Mouse (Mus musculus): ENCODE measurements around the gene Rnf144b. TPM values are rescaled to one million over a fixed set of nuclear protein-coding genes. Genes with fewer than 3 reads are reported as not detected.
A peak's percentile ranks its signal among the peaks of the same experiment; 100 is the strongest.

The Rnf144b gene
- 1.1 and 1.6 TPM in 2 replicates for polyA plus RNA-seq (2015; fragmentation: Nextera tagmentation; extraction: Ambion mirVana)

DNA sequence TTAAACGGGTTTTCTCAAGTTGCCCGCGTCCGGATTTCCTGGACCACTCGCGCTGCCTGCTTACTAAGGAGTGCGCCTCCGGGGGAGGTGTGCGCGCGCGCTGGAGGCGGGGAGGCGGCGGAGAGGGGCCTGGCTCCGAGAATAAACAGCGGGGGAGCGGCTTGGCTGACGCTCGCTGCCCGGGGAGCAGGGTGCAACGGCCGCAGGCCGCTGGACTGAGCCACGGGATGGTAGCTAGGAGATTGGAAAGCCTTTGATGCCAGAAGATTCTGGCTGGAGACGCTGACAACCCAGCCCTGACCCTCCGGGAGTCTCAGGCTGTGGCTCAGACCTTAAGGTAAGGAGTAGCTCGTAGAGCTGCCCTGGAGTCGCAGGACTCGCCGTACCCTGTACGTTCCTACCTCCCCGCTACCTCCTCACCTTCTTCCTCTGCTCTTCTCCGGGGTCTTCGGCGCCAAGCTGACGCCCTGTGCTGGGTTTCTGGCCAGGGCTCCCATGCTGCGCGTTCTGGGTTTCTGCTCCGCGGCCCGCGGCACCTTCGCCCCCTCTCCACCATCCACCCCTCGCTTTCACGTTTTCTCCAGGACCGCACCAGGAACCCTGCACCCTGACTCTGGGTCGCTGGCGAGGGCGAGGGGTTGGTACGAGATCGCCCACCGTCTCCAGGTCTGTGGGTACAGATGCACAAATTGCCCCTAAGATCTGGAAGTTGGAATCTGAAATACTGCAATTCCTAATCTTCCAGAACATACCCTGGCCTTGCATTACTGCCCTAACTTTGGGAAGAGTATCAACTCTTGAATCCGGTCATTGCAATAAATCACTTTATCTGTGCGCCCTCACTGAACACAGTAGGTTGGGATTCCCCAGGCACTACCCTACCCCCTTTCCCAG lies at the start of gene Rnf144b:
Rnf144b (plus strand) TSS at position 120 of the 894 bp plus-strand sequence.
- under 1% methylated on average over 55 of the region's 55 CpGs for WGBS
- peak; percentile 50 for DNase-seq (ENCODE audit: low spot score)

DNA sequence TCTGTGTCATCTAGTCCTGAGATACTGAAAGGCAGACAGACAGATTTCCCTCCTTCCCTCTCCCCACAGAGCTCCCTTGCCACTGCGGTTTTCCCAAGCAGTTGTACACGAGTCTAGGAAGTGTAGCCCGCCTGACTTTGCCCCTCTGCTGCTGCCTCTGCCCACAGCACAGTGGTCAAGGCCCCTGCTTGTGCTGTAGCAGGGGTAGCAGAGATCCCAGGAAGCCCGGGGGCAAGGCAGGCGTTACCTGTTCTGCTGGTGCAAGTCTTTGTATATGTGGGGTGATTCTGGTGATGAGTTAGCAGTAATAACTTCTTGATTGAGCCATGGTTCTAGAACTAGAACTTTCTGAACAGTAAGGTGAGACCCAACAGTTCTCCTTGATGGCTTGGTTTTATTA lies 46.3 kb upstream of the Rnf144b start:
- Histone ChIP-seq H3K36me3 (ENCODE audit: insufficient read depth, low read length) (peaks cover 18% of the 10 kb centered on the region; the same call in 1 of the 2 replicates), H3K4me2 (ENCODE audit: low read length) (no peak overlapping the region), H3K27me3 (ENCODE audit: insufficient read depth, low read length) (no peaks in the 10 kb centered on the region), H3K4me3 (replicated peaks; ENCODE audit: low read depth, low read length) (no peak overlapping the region), H3K27ac (no peak overlapping the region), H3K4me1 (replicated peaks; ENCODE audit: insufficient read depth, low read length) (no peaks in the 10 kb centered on the region), H3K9me3 (replicated peaks; ENCODE audit: low read length) (no peaks in the 10 kb centered on the region), H3K9ac (ENCODE audit: low read depth, low read length) (no peak overlapping the region)
- ATAC-seq (replicated peaks; ENCODE audit: low FRiP score, low read depth), result no peak
- DNase-seq (ENCODE audit: low spot score), result no peak
- WGBS, result 84% methylated on average over 5 of the region's 5 CpGs
- TF ChIP-seq CTCF (IDR thresholded peaks at IDR 0.05; ENCODE audit: low read depth), result no peak

More for the DNA sequence above, at the start of gene Rnf144b:
- H3K9me3 ChIP-seq (replicated peaks; ENCODE audit: low read length), result no peaks in the 10 kb centered on the region
- H3K36me3 ChIP-seq (ENCODE audit: insufficient read depth, low read length), result no peaks in the 10 kb centered on the region
- no peak for ATAC-seq (replicated peaks; ENCODE audit: low FRiP score, low read depth)
- peak within 1 kb of the TSS; percentile 49 for H3K9ac ChIP-seq (ENCODE audit: low read depth, low read length)
- H3K27ac ChIP-seq, result no peak within 1 kb of the TSS
- TF ChIP-seq CTCF (IDR thresholded peaks at IDR 0.05; ENCODE audit: low read depth), result no peak
- H3K4me2 ChIP-seq (ENCODE audit: low read length), result peak within 1 kb of the TSS; percentile 96
- H3K4me3 ChIP-seq (replicated peaks; ENCODE audit: low read depth, low read length), result peak within 1 kb of the TSS; percentile 45
- H3K27me3 ChIP-seq (ENCODE audit: insufficient read depth, low read length), result no peaks in the 10 kb centered on the region
- 0 out of 2 replicates have a peak, but pooled peaks cover 5% of the 10 kb centered on the region for H3K4me1 ChIP-seq (replicated peaks; ENCODE audit: insufficient read depth, low read length)

DNA sequence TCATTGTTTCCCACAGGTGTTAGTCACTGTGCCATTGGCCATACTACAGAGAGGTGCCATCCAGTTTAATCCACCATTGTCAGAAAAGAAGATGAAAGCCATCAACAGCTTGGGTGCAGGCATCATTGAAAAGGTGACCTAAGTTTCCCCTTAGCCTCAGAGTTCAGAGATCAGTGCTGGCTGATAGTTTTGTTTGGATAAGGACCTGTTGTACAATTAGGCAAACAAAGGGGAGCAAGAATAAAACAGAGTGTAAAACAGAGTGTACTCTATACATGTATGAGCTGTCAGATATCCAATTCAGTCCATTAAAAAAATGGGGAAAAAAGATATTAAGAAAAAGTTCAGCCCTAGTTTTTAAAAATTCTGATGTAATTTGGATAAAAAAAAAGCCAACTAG lies 45.1 kb upstream of the Rnf144b start:
- DNase-seq (ENCODE audit: low spot score), result no peak
- ATAC-seq (replicated peaks; ENCODE audit: low FRiP score, low read depth), result no peak
- Histone ChIP-seq H3K4me1 (replicated peaks; ENCODE audit: insufficient read depth, low read length) (no peaks in the 10 kb centered on the region), H3K4me2 (ENCODE audit: low read length) (no peak overlapping the region), H3K27me3 (ENCODE audit: insufficient read depth, low read length) (no peaks in the 10 kb centered on the region), H3K9ac (ENCODE audit: low read depth, low read length) (no peak overlapping the region), H3K27ac (no peak overlapping the region), H3K4me3 (replicated peaks; ENCODE audit: low read depth, low read length) (no peak overlapping the region), H3K9me3 (replicated peaks; ENCODE audit: low read length) (no peaks in the 10 kb centered on the region), H3K36me3 (ENCODE audit: insufficient read depth, low read length) (peaks cover 18% of the 10 kb centered on the region; the same call in 1 of the 2 replicates)
- TF ChIP-seq CTCF (IDR thresholded peaks at IDR 0.05; ENCODE audit: low read depth), result no peak

DNA sequence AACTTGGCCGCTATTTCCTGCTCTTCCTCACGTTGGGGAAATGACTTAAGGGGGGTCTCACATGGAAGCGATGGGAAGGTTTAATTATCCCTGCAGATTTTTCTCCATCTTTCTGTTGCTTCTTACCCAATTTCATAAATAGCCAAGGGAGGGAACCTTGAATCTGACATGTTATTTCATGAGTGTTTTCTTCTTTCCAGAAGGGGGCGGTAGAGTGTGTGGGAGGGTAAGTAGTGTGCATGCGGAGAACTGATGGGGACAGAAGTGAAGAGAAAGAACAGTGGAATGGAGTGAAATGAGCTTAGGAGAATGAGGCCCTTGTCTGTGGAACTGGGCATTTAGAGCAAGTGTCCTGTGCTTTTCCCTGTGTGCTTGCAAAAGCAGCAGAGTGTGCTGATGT lies 43.7 kb upstream of the Rnf144b start:
- no peaks in the 10 kb centered on the region for H3K27me3 ChIP-seq (ENCODE audit: insufficient read depth, low read length)
- peaks cover 14% of the 10 kb centered on the region; the same call in 1 of the 2 replicates for H3K36me3 ChIP-seq (ENCODE audit: insufficient read depth, low read length)
- H3K9me3 ChIP-seq (replicated peaks; ENCODE audit: low read length), result no peaks in the 10 kb centered on the region
- H3K27ac ChIP-seq, result no peak overlapping the region
- TF ChIP-seq CTCF (IDR thresholded peaks at IDR 0.05; ENCODE audit: low read depth), result peak; percentile 57
- ATAC-seq (replicated peaks; ENCODE audit: low FRiP score, low read depth) (no peak), DNase-seq (ENCODE audit: low spot score) (peak; percentile 32)
- H3K4me2 ChIP-seq (ENCODE audit: low read length), result no peak overlapping the region
- no peaks in the 10 kb centered on the region for H3K4me1 ChIP-seq (replicated peaks; ENCODE audit: insufficient read depth, low read length)
- no peak overlapping the region for H3K4me3 ChIP-seq (replicated peaks; ENCODE audit: low read depth, low read length)
- 73% methylated on average over 5 of the region's 5 CpGs for WGBS
- H3K9ac ChIP-seq (ENCODE audit: low read depth, low read length), result no peak overlapping the region

DNA sequence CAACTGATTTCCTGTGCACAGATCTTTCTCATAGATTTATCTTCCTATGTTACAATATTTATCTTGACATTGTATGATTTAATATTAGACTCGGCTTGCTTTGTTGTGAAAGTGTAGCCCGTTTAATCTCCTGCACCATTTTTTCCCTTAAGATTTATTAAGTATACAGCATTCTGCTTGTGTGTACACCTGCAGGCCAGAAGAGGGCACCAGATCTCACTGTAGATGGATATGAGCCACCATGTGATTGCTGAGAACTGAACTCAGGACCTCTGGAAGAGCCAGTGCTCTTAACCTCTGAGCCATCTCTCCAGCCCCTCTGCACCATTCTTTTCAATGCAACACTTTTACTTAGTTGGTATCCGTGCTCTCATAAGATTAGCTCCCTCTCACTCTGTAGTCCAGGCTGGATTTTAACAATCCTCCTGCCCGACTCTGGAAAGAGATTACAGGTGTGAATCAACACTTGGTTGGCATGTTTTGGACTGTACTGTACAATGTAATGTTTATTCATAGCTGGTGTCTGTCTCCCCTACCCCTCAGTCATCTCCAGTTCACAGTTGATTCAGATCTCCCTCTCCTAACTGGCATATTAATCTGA lies 41.5 kb upstream of the Rnf144b start:
- no peak for ATAC-seq (replicated peaks; ENCODE audit: low FRiP score, low read depth)
- H3K9me3 ChIP-seq (replicated peaks; ENCODE audit: low read length), result no peaks in the 10 kb centered on the region
- H3K9ac ChIP-seq (ENCODE audit: low read depth, low read length), result no peak overlapping the region
- peaks cover 3% of the 10 kb centered on the region; the same call in 1 of the 2 replicates for H3K36me3 ChIP-seq (ENCODE audit: insufficient read depth, low read length)
- TF ChIP-seq CTCF (IDR thresholded peaks at IDR 0.05; ENCODE audit: low read depth), result peak; percentile 59
- WGBS, result 91% methylated on average over 4 of the region's 4 CpGs
- no peak overlapping the region for H3K27ac ChIP-seq
- H3K4me2 ChIP-seq (ENCODE audit: low read length), result no peak overlapping the region
- no peak overlapping the region for H3K4me3 ChIP-seq (replicated peaks; ENCODE audit: low read depth, low read length)
- DNase-seq (ENCODE audit: low spot score), result no peak
- H3K27me3 ChIP-seq (ENCODE audit: insufficient read depth, low read length), result no peaks in the 10 kb centered on the region
- no peaks in the 10 kb centered on the region for H3K4me1 ChIP-seq (replicated peaks; ENCODE audit: insufficient read depth, low read length)

DNA sequence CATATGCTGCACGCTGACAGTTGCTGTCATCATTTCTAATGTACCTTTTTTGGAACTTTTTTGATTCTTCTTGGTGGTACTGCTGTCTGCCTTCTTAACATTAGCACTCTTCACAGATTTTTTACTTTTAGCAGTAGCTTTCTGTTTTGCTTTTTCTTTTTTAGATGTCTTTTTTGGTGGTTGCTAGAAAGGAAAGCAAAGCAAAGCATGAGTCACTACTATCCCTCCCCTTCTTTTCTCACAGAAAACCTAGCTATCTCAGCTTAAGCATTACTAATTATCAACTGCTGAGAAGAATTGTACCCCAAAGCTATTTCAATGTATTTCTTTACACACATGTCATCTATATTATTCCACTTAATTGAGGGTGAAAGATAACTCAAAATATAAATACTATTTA lies 34.0 kb upstream of the Rnf144b start:
- DNase-seq (ENCODE audit: low spot score) (no peak), ATAC-seq (replicated peaks; ENCODE audit: low FRiP score, low read depth) (no peak)
- Histone ChIP-seq H3K4me2 (ENCODE audit: low read length) (no peak overlapping the region), H3K9ac (ENCODE audit: low read depth, low read length) (no peak overlapping the region), H3K27ac (no peak overlapping the region), H3K27me3 (ENCODE audit: insufficient read depth, low read length) (no peaks in the 10 kb centered on the region), H3K4me3 (replicated peaks; ENCODE audit: low read depth, low read length) (no peak overlapping the region), H3K9me3 (replicated peaks; ENCODE audit: low read length) (no peaks in the 10 kb centered on the region), H3K4me1 (replicated peaks; ENCODE audit: insufficient read depth, low read length) (no peaks in the 10 kb centered on the region), H3K36me3 (ENCODE audit: insufficient read depth, low read length) (peaks cover 26% of the 10 kb centered on the region)
- WGBS, result 100% methylated on average over 1 of the region's 1 CpGs
- TF ChIP-seq CTCF (IDR thresholded peaks at IDR 0.05; ENCODE audit: low read depth), result no peak
